Mouse (Mus musculus): ENCODE data around the gene Pold4. TPM values are rescaled to one million over a fixed set of nuclear protein-coding genes. Genes with fewer than 3 reads are reported as not detected.
A peak's percentile ranks its signal among the peaks of the same experiment; 100 is the strongest.
"Not testable (repeated sequence)": the region's sequence is repeated elsewhere in the genome, so short reads cannot be mapped to it uniquely, and the experiment has no call there.

Pold4 gene
- polyA plus RNA-seq, 1 experiment from 2014 or later = 21.3 TPM

DNA sequence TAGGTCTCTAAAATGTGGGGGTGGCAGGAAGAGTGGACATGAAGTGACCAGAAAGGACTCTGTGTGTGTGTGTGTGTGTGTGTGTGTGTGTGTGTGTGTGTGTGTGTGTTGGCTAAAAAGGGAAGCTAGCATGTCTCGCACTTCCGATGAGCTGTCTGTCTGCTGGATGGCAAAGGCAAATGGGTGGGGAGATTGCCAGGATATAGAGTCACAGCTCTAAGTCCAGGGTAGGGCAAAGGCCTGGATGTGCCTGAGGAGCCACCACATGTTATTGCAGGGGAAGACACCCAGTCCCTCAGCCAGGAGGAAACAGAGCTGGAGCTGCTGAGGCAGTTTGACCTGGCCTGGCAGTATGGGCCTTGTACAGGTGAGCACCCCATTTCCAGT lies 480 bp downstream of the Pold4 start:
- Histone ChIP-seq H3K4me1 (ENCODE audit: control insufficient read depth, insufficient read depth, low read depth, low read length) (peaks cover 9% of the 10 kb centered on the region), H3K9me3 (ENCODE audit: control insufficient read depth, low read length) (no peaks in the 10 kb centered on the region), H3K9ac (ENCODE audit: low read depth, low read length) (peak overlapping the region; percentile 73), H3K36me3 (ENCODE audit: control insufficient read depth, insufficient read depth, low read length) (no peaks in the 10 kb centered on the region), H3K27me3 (replicated peaks; ENCODE audit: control insufficient read depth, insufficient read depth, low read length) (peaks cover 7% of the 10 kb centered on the region), H3K4me3 (ENCODE audit: low read length) (peak overlapping the region; percentile 55), H3K27ac (ENCODE audit: low read depth, low read length) (peak overlapping the region; percentile 87), H3K4me2 (ENCODE audit: low read length) (peak overlapping the region; percentile 80)
- ATAC-seq = no peak; the same call in 1 of the 2 replicates
- 11% methylated on average over 2 of the region's 2 CpGs for WGBS

DNA sequence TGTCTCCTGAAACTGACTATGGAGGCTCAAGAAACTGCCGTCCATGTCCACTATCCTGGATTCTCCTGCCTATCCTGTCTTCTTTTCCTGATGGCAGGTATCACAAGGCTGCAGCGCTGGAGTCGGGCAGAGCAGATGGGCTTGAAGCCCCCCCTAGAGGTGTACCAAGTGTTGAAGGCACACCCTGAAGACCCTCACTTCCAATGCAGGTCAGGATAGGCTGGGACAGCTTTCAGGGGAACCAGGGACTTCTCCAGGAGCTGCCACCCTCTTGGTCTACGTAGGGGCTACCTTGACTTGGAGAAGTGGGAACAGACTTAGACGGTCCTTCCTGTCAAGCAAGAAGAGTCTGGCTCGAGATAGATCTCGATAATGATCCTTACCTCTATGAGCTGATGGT lies 952 bp downstream of the Pold4 start:
- Histone ChIP-seq H3K27ac (ENCODE audit: low read depth, low read length) (peak overlapping the region; percentile 87; the same call in 1 of the 2 replicates), H3K9me3 (ENCODE audit: control insufficient read depth, low read length) (no peaks in the 10 kb centered on the region), H3K4me3 (ENCODE audit: low read length) (peak overlapping the region; percentile 55), H3K4me1 (ENCODE audit: control insufficient read depth, insufficient read depth, low read depth, low read length) (peaks cover 9% of the 10 kb centered on the region), H3K9ac (ENCODE audit: low read depth, low read length) (peak overlapping the region; percentile 73; the same call in 1 of the 2 replicates), H3K4me2 (ENCODE audit: low read length) (peak overlapping the region; percentile 80), H3K27me3 (replicated peaks; ENCODE audit: control insufficient read depth, insufficient read depth, low read length) (peaks cover 7% of the 10 kb centered on the region), H3K36me3 (ENCODE audit: control insufficient read depth, insufficient read depth, low read length) (no peaks in the 10 kb centered on the region)
- ATAC-seq = no peak
- WGBS = 86% methylated on average over 7 of the region's 7 CpGs

DNA sequence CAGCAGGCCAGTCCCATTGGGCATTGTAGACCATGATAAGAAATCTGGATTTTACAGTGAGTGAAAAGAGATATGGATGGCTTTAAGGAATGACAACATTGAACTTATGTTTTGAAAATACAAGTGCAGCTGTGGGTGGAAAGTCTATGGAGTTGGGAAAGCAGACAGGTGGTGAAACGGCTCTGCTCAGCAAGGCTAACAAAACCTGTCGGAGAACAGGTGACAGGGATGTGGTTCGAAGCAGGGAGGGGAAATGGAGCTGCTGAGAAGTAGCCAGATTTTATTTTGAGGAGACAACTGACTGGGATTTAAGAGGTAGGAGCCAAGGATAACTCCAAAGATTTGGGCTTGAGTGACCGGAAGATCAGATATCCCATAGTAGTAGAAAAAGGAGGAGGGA lies 2.8 kb downstream of the Pold4 start:
- no peak for ATAC-seq
- Histone ChIP-seq H3K9ac (ENCODE audit: low read depth, low read length) (no peak overlapping the region), H3K27me3 (replicated peaks; ENCODE audit: control insufficient read depth, insufficient read depth, low read length) (peaks cover 4% of the 10 kb centered on the region; the same call in 1 of the 2 replicates), H3K4me1 (ENCODE audit: control insufficient read depth, insufficient read depth, low read depth, low read length) (peaks cover 9% of the 10 kb centered on the region), H3K4me3 (ENCODE audit: low read length) (no peak overlapping the region), H3K36me3 (ENCODE audit: control insufficient read depth, insufficient read depth, low read length) (no peaks in the 10 kb centered on the region), H3K27ac (ENCODE audit: low read depth, low read length) (no peak overlapping the region), H3K4me2 (ENCODE audit: low read length) (no peak overlapping the region), H3K9me3 (ENCODE audit: control insufficient read depth, low read length) (no peaks in the 10 kb centered on the region)
- 82% methylated on average over 4 of the region's 4 CpGs for WGBS

DNA sequence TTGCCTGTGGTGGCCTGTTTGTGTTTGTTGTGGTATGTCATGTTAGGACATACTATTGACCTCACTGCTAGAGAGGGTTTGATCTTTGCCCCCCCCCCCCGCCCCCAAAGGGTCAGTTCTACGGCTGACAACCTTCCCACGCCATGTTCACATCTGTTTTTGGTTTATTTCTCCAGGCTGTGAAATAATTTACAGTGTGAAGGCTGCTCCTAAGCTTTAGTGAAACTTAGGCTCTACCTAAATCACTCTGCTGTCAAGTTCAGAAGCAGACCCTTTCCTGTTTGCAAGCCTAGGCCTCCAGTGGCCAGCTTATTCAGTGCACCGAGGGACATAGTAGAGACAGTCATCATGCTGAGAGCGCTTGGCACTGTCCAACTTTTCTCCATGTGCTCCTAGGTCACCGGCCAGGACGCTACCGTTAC lies 8.6 kb downstream of the Pold4 start:
- WGBS = 70% methylated on average over 8 of the region's 8 CpGs
- H3K9ac ChIP-seq (ENCODE audit: low read depth, low read length) = no peak overlapping the region
- no peak overlapping the region for H3K4me2 ChIP-seq (ENCODE audit: low read length)
- no peak overlapping the region for H3K27ac ChIP-seq (ENCODE audit: low read depth, low read length)
- ATAC-seq = no peak
- no peak overlapping the region for H3K4me3 ChIP-seq (ENCODE audit: low read length)
- H3K27me3 ChIP-seq (replicated peaks; ENCODE audit: control insufficient read depth, insufficient read depth, low read length) = no peaks in the 10 kb centered on the region
- no peaks in the 10 kb centered on the region for H3K36me3 ChIP-seq (ENCODE audit: control insufficient read depth, insufficient read depth, low read length)
- no peaks in the 10 kb centered on the region for H3K9me3 ChIP-seq (ENCODE audit: control insufficient read depth, low read length)
- no peaks in the 10 kb centered on the region for H3K4me1 ChIP-seq (ENCODE audit: control insufficient read depth, insufficient read depth, low read depth, low read length)

DNA sequence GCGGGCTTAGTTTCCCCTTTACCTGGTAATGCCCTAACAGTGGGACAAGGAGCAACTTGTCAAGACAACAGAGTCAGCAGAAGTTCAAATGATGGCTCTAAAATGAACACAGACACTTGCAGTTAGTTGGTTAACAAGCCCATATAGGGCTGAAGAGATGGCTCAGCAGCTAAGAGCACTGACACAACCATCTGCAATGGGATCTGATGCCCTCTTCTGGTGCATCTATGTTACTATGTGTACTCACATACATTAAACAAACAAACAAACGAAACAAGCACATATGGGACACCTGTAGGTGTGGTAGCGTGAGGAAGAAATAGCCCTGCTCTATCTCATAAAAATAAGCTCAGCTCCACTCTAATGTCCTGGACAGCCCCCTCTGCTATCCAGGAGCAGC lies 10.7 kb downstream of the Pold4 start:
- Histone ChIP-seq H3K4me2 (ENCODE audit: low read length) (no peak overlapping the region), H3K27me3 (replicated peaks; ENCODE audit: control insufficient read depth, insufficient read depth, low read length) (no peaks in the 10 kb centered on the region), H3K27ac (ENCODE audit: low read depth, low read length) (no peak overlapping the region), H3K9me3 (ENCODE audit: control insufficient read depth, low read length) (no peaks in the 10 kb centered on the region), H3K4me3 (ENCODE audit: low read length) (no peak overlapping the region), H3K9ac (ENCODE audit: low read depth, low read length) (no peak overlapping the region), H3K36me3 (ENCODE audit: control insufficient read depth, insufficient read depth, low read length) (no peaks in the 10 kb centered on the region), H3K4me1 (ENCODE audit: control insufficient read depth, insufficient read depth, low read depth, low read length) (no peaks in the 10 kb centered on the region)
- WGBS = 56% methylated on average over 3 of the region's 3 CpGs
- ATAC-seq = no peak

DNA sequence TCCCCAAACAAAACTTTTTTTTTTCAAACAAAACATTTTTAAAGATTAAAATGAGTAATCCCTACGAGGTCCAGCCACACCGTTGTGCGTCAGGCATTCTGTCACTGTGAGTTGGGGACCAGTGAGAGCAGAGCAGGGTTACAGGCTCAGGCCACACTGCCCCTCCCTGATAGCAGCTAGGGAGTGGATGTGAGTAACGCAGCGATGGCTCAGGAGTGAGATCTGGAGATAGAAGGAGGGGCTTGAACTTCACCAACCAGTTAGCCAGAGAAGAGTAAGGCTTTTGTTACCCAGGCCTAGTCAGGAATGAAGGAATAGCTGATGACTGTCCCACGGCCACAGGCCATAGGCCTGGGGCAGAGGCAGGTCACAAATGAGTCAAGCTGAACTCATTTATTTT lies 13.1 kb downstream of the Pold4 start:
- Histone ChIP-seq H3K27me3 (replicated peaks; ENCODE audit: control insufficient read depth, insufficient read depth, low read length) (no peaks in the 10 kb centered on the region), H3K36me3 (ENCODE audit: control insufficient read depth, insufficient read depth, low read length) (no peaks in the 10 kb centered on the region), H3K27ac (ENCODE audit: low read depth, low read length) (no peak overlapping the region), H3K9ac (ENCODE audit: low read depth, low read length) (no peak overlapping the region), H3K4me3 (ENCODE audit: low read length) (no peak overlapping the region), H3K4me2 (ENCODE audit: low read length) (no peak overlapping the region), H3K4me1 (ENCODE audit: control insufficient read depth, insufficient read depth, low read depth, low read length) (no peaks in the 10 kb centered on the region), H3K9me3 (ENCODE audit: control insufficient read depth, low read length) (no peaks in the 10 kb centered on the region)
- ATAC-seq = no peak
- 86% methylated on average over 6 of the region's 6 CpGs for WGBS

DNA sequence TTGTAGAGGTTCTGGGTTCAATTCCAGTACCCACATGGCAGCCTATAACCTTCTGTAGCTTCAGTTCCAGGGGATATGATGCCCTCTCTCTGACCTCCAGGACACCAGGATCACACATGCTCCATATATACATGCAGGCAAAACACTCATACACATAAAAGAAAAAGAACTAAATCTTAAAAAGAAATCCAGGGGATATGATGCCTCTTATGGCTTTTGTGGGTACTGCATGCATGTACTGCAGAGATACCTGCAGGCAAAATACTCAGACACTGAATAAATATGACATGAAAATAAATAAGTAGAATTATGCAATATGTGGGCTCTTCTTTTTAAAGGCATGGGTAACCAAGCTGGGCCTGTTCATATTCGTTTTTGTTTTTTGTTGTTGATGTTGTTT lies 15.3 kb downstream of the Pold4 start:
- Histone ChIP-seq H3K36me3 (ENCODE audit: control insufficient read depth, insufficient read depth, low read length) (no peaks in the 10 kb centered on the region), H3K9me3 (ENCODE audit: control insufficient read depth, low read length) (no peaks in the 10 kb centered on the region), H3K4me2 (ENCODE audit: low read length) (no peak overlapping the region), H3K27ac (ENCODE audit: low read depth, low read length) (no peak overlapping the region), H3K4me3 (ENCODE audit: low read length) (no peak overlapping the region), H3K27me3 (replicated peaks; ENCODE audit: control insufficient read depth, insufficient read depth, low read length) (no peaks in the 10 kb centered on the region), H3K4me1 (ENCODE audit: control insufficient read depth, insufficient read depth, low read depth, low read length) (no peaks in the 10 kb centered on the region), H3K9ac (ENCODE audit: low read depth, low read length) (no peak overlapping the region)
- no peak for ATAC-seq
- WGBS = 48% methylated on average over 1 of the region's 1 CpGs

DNA sequence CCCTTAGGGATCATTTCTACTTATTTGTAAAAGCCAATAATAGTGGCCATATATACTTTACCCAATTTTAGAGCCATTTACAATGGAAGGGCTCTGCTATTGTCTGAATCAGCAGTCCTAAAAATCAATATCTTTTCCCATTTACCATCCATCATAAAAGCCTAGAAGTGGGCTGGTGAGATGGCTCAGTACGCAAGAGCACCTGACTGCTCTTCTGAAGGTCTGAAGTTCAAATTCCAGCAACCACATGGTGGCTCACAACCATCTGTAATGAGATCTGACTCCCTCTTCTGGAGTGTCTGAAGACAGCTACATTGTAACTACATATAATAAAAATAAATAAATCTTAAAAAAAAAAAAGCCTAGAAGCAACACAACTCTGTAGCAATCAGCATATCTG lies 17.0 kb downstream of the Pold4 start:
- not testable (repeated sequence) for ATAC-seq

DNA sequence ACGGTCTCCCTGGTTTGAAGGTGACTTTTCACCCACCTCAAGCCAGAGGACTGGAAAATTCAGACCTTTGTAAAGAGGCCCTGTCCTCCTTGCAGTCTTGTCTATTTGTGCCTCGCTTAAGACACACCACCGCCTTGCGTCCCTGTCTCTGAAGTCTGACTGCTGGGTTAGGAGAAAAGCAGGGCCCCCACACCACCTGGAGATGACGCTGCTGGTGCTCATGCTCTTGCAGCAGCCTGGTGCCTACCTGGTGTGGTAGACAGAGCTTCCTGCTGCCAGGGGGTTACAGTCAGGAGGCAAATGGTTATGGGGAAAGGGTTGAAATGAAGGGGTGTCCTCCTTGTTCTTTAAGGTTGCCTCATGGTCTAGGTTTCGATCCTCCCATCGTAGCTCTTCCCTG lies 22.5 kb downstream of the Pold4 start:
- H3K36me3 ChIP-seq (ENCODE audit: control insufficient read depth, insufficient read depth, low read length) = no peaks in the 10 kb centered on the region
- no peak overlapping the region for H3K4me2 ChIP-seq (ENCODE audit: low read length)
- peaks cover 5% of the 10 kb centered on the region for H3K4me1 ChIP-seq (ENCODE audit: control insufficient read depth, insufficient read depth, low read depth, low read length)
- H3K27me3 ChIP-seq (replicated peaks; ENCODE audit: control insufficient read depth, insufficient read depth, low read length) = no peaks in the 10 kb centered on the region
- H3K27ac ChIP-seq (ENCODE audit: low read depth, low read length) = no peak overlapping the region
- no peak overlapping the region for H3K4me3 ChIP-seq (ENCODE audit: low read length)
- no peak overlapping the region for H3K9ac ChIP-seq (ENCODE audit: low read depth, low read length)
- 90% methylated on average over 7 of the region's 7 CpGs for WGBS
- H3K9me3 ChIP-seq (ENCODE audit: control insufficient read depth, low read length) = no peaks in the 10 kb centered on the region
- no peak for ATAC-seq

More for the DNA sequence above, 17.0 kb downstream of the Pold4 start:
- not testable (repeated sequence) for H3K9me3 ChIP-seq (ENCODE audit: control insufficient read depth, low read length); H3K9ac ChIP-seq (ENCODE audit: low read depth, low read length); H3K36me3 ChIP-seq (ENCODE audit: control insufficient read depth, insufficient read depth, low read length); H3K27ac ChIP-seq (ENCODE audit: low read depth, low read length); H3K4me1 ChIP-seq (ENCODE audit: control insufficient read depth, insufficient read depth, low read depth, low read length); H3K27me3 ChIP-seq (replicated peaks; ENCODE audit: control insufficient read depth, insufficient read depth, low read length); H3K4me2 ChIP-seq (ENCODE audit: low read length); H3K4me3 ChIP-seq (ENCODE audit: low read length)
- WGBS = 82% methylated on average over 1 of the region's 1 CpGs

DNA sequence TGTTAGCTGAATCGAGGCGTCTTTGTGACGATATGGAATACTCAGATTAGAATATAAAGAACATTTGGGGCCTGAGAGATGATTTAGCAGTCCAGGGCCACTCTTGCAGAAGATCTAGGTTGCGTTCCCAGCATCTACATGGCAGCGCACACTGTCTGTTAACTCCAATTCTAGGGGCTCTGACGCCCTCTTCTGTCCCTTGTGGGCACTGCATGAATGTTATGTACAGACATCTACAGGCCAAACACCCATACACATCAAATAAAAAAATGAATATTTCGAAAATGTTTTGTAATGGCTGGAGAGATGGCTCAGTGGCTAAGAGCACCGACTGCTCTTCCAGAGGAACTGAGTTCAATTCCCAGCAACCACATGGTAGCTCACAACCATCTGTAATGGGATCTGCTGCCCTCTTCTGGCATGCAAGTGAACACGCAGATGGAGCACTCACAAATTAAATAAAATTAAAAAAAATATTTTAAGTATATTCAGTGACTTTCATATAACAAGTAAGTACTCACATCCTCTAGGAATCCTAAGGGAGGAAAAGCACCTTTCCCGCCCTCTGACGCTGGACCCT lies 24.0 kb downstream of the Pold4 start:
- Histone ChIP-seq H3K27me3 (replicated peaks; ENCODE audit: control insufficient read depth, insufficient read depth, low read length) (no peaks in the 10 kb centered on the region), H3K36me3 (ENCODE audit: control insufficient read depth, insufficient read depth, low read length) (no peaks in the 10 kb centered on the region), H3K9me3 (ENCODE audit: control insufficient read depth, low read length) (no peaks in the 10 kb centered on the region), H3K4me3 (ENCODE audit: low read length) (no peak overlapping the region), H3K27ac (ENCODE audit: low read depth, low read length) (no peak overlapping the region), H3K9ac (ENCODE audit: low read depth, low read length) (no peak overlapping the region), H3K4me2 (ENCODE audit: low read length) (no peak overlapping the region), H3K4me1 (ENCODE audit: control insufficient read depth, insufficient read depth, low read depth, low read length) (peaks cover 5% of the 10 kb centered on the region)
- 72% methylated on average over 11 of the region's 11 CpGs for WGBS
- ATAC-seq = no peak

All from hindbrain, embryonic 16.5 days (tissue).